Mouse (Mus musculus) urinary bladder, postnatal 25 days (tissue): Measurements from ENCODE around the gene Pnpla7.
"Not testable (repeated sequence)": the region's sequence is repeated elsewhere in the genome, so short reads cannot be mapped to it uniquely, and the experiment has no call there.

Experiments used
- DNase-seq: peaks from one replicate; pipeline ENCODE4 v3.0.0; 2022; ENCODE audit warnings: low spot score

Gene Pnpla7

GRCm38 (mm10) chr2:24975704-24976297 lies at the start of gene Pnpla7:
Pnpla7 (plus strand) TSS chr2:24976033.
- DNase-seq: peak; percentile 57

DNA sequence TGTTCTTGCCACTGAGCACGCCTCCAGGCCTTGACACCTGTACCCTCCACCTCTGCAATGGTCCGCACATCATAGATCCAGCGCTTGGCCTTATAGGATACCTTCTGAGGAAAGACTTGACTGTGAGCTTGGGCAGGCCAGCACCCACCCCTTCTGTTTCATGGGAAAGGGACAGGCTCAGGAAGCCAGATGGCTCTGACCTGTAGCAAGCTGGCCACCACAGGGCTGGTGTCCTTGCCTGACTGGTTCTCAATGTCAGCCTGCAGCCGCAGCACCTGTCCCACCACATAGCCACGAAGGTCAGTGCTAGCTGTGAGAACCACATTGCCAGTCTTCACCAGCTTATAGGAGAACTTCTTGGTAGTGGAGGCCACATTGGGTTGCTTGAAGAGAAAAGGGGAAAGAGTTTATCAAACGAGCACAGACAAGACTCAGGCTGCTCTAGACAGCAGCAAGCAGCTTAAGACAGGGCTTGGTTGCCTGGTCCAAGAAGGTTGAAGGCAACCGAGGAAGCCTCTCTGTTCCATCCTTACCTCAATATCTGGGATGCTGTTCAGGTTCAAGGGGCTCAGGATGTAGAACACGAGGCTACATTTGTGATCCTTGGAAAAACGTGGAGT lies 49.4 kb upstream of the Pnpla7 start:
- no peak for DNase-seq

GRCm38 (mm10) chr2:24926965-24927358 lies 48.9 kb upstream of the Pnpla7 start:
- DNase-seq: no peak

- peak; percentile 38 for DNase-seq
Measured at GRCm38 (mm10) chr2:24927810-24928479, 47.9 kb upstream of the Pnpla7 start.

GRCm38 (mm10) chr2:24929119-24929518 lies 46.7 kb upstream of the Pnpla7 start:
- DNase-seq: no peak

DNA sequence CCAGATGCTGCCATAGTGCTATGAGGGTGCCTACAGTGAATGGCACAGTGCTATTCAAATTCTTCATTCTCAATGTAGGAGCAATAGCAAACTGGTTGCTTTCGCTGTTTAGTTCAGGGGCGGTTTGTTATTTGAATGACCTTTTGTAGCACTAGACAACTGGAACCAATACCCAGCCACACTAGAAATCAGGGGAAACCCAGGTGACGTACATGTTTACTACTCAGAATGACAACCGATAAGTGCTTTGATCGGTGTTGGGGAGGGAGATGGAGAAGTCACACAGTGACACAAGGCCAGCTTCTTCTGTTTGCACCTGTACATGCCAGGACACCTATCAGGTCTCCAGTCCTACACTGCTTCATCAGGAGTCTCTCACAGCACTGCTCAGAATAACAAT lies 46.2 kb upstream of the Pnpla7 start:
- no peak for DNase-seq

- DNase-seq: no peak
Measured at GRCm38 (mm10) chr2:24934441-24934963, 41.3 kb upstream of the Pnpla7 start.

GRCm38 (mm10) chr2:24935057-24935796 lies 40.6 kb upstream of the Pnpla7 start, which contains the start of gene Arrdc1:
Arrdc1 (minus strand) TSS chr2:24935252.
- peak; percentile 89 for DNase-seq

- no peak for DNase-seq
Measured at GRCm38 (mm10) chr2:24942092-24942491, 33.7 kb upstream of the Pnpla7 start.

- not testable (repeated sequence) for DNase-seq
Measured at GRCm38 (mm10) chr2:24944304-24944703, 31.5 kb upstream of the Pnpla7 start.

DNA sequence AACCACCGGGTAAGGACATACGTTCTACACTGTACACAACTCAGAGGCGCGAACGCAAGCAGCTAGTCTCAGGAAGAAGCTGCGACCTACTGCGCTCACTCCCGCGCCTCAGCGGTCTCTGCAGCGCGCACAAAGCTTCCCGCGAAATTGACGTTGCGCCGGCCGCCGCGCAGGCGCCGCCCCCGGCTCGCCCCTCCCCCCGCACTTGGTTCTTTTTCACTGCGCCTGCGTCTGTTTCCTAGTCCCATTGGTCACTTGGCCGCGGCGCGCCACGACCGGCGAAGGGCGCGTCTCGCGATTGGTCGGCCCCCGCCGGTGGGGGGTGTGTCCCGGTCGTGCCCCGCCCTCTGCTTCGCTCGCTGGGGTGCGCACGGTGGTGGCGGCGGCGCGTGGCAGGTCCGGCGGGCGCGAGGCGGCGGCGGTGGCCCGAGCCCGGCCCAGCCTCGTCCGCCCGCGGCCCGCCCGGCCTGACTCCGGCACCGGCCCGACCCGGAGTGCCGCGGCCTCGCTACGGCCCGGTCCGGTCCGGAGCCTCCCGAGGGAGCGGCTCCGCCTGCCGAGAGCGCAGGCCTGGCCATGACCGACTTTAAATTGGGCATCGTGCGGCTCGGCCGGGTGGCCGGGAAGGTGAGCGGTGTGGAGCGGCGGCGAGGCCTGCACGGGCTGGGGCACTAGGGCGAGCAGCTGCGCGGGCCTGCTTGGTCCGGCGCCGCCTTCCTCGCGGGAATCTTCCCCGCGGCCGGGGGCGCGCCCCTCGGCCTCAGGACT lies 26.2 kb upstream of the Pnpla7 start, which contains the start of gene Zmynd19:
Gene Zmynd19 (plus strand): TSS at position 372 of the 768 bp plus-strand sequence.
- peak; percentile 99 for DNase-seq

DNA sequence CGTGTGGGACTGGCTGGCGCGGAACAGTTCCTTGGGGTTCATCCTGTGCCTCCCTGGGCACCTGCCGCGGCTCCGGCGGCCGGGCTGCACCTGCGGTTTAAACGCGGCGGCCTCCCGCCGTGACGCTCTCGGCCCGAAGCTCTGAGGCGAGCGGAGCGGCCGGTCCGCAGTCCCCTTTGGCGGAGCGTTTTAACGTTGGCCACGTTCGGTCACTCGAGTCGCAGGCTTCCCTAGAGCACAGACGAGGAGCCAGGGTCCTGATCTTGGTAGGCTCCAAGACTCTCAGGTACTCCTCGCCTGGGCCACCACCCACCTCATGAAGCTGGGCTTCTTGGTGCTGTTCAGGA lies 25.7 kb upstream of the Pnpla7 start:
- DNase-seq: no peak

- DNase-seq: no peak
Measured at GRCm38 (mm10) chr2:24952537-24953055, 23.2 kb upstream of the Pnpla7 start.

DNA sequence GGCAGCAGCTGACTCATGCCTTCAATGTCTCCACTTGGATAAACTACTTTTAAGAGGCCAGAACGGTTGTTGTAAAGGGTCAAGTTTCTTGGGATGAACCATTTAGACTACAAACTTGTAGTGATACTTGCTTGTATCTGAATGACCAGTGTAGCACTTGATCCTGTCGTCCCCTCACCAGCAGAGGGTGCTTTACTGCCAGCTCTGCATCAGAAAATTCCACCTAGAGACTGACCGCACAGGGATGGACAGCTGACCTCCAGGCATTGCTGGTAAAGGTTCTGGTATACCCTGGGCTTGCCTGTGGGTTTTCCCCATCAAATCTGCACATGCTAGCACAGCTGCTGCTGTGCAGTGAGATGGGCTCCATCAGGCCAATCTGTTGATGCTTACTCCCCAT lies 14.9 kb upstream of the Pnpla7 start:
- no peak for DNase-seq

- DNase-seq: peak; percentile 88
Measured at GRCm38 (mm10) chr2:24962304-24963000, 13.4 kb upstream of the Pnpla7 start, which contains the start of gene Dph7. Dph7 (plus strand) TSS chr2:24962400.

GRCm38 (mm10) chr2:24970386-24970785 lies 5.4 kb upstream of the Pnpla7 start:
- DNase-seq: no peak

DNA sequence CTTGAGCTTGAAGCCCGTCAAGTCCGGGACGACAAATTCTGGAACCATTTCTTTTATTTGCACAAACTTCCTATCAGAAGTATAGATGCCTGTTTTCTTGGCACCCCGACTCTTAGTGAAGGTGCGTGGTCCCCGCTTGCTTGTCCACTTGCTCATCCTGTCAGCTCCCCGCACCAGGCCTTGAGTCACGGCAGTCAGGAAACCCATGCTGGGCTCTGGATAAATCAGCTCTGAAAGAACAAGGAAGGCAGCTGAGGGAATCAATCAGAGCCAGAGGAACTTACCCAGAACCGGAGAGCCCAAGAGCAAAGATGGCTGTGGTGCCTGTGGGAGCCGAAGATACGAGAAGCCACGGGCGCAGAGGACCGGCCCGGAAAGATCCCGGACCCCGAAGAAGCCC lies 1.4 kb upstream of the Pnpla7 start:
- not testable (repeated sequence) for DNase-seq

DNA sequence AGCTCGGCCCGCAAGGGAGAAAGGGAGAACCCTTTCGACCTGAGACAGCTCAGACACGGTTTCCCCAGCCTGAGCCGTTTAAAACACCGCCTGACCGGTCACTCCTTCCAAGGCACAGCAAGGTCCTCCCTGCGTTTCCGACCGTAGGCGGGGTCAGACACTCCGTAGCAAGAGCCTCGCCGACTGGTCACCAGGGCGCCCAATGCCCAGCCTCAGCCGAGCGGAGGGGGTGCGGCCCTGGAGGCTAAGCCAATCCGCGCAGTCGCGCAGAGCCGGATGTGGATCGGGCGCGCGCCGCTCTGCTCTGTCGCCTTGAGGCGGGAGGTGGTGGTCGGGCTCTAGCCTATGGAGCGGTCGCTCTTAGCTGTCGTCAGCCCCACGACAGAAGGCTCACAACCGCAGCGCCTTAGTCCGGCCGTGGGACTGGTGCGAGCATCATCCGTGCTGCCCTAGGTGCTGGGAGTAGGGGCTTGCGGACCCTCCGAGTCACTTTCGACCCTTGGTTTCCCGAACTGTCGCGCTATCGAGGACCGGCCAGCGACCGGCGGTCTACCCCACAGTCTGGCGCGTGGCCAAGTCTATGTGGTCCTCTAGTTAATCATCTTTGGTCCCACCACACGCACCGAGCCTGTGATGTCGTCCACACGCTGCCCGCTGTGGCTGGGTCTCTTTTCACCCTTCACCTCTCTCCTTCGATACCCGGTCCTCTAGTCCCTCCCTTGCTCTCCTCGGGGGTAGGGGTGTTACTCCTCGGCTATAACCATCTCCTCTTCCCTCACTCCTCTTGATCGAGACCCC lies 728 bp upstream of the Pnpla7 start, which contains the start of gene Mrpl41:
Gene Mrpl41 (minus strand): TSS at position 193 of the 798 bp plus-strand sequence.
- peak; percentile 86 for DNase-seq

GRCm38 (mm10) chr2:24976960-24977359 lies 1.1 kb downstream of the Pnpla7 start:
- DNase-seq: no peak

DNA sequence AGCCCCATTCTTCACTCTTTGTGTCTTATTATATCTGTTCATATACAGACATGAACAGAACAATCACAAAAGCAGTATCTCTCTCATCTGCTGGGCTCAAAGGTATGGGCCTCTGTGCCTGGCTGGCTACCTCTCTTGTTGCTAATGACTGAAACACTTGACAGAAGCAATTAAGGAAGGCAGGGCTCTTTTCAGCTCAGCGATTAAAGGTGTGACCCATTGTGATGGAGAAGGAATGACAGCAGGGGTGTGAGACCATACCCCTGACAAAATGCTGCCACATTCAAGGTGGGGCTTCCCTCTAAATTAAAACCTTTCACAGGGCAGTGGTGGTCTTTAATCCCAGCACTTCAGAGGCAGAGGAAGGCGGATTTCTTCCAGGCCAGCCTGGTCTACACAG lies 11.9 kb downstream of the Pnpla7 start:
- DNase-seq: no peak
